Mouse (Mus musculus) midbrain, embryonic 11.5 days (tissue): ENCODE results near the gene Kdm6b. TPM values are rescaled to one million over a fixed set of nuclear protein-coding genes. Genes with fewer than 3 reads are reported as not detected.

Experiments used
- ATAC-seq: fragments of 200-750 bp; cut with Nextera tagmentation; 2 replicates; pipeline ENCODE4 v1.8.0; 2017; ENCODE audit warnings: moderate TSS enrichment, moderate library complexity; ENCODE audit not compliant: low FRiP score
- DNase-seq: peaks from one replicate; pipeline ENCODE4 v3.0.0; 2015; ENCODE audit warnings: low spot score; ENCODE audit errors: missing footprints
- H3K27ac ChIP-seq: fragments of 300-500 bp; sonication (generic); 2 replicates; pipeline ENCODE4 v1.5.1; 2014; ENCODE audit warnings: low read depth, low read length
- H3K27me3 ChIP-seq: fragments of 300-500 bp; sonication (generic); 2 replicates; pipeline ENCODE4 v1.6.1; 2014; ENCODE audit warnings: mild to moderate bottlenecking, low read length, moderate library complexity, mixed read lengths; ENCODE audit not compliant: control insufficient read depth, insufficient read depth
- H3K36me3 ChIP-seq: fragments of 300-500 bp; sonication (generic); 2 replicates; pipeline ENCODE4 v1.6.1; 2014; ENCODE audit warnings: mild to moderate bottlenecking, low read length, moderate library complexity, mixed read lengths; ENCODE audit not compliant: control insufficient read depth, insufficient read depth
- H3K4me1 ChIP-seq: fragments of 300-500 bp; sonication (generic); 2 replicates; pipeline ENCODE4 v1.6.1; 2014; ENCODE audit warnings: low read length; ENCODE audit not compliant: control insufficient read depth, insufficient read depth
- H3K4me2 ChIP-seq: fragments of 300-500 bp; sonication (generic); 2 replicates; pipeline ENCODE4 v1.6.1; 2014; ENCODE audit warnings: mild to moderate bottlenecking, moderate library complexity
- H3K4me3 ChIP-seq: fragments of 300-500 bp; sonication (generic); 2 replicates; pipeline ENCODE4 v1.5.1; 2014; ENCODE audit warnings: low read depth, low read length
- H3K9ac ChIP-seq: fragments of 300-500 bp; sonication (generic); 2 replicates; pipeline ENCODE4 v1.6.1; 2014; ENCODE audit warnings: low read length
- H3K9me3 ChIP-seq: fragments of 300-500 bp; sonication (generic); 2 replicates; pipeline ENCODE4 v1.6.1; 2016; ENCODE audit warnings: low read length; ENCODE audit not compliant: control insufficient read depth
- WGBS: fragments of 180-500 bp; shearing (Covaris S2); extraction: QIAGEN DNeasy Blood & Tissue Kit; methylation state at CpG from one replicate; pipeline ENCODE4 v1.1.7; 2014; 5-methylcytosine and 5-hydroxymethylcytosine counted together
- polyA plus RNA-seq: library from polyadenylated mRNA; unstranded; fragments of >200 nt; fragmentation: Nextera tagmentation; extraction: Ambion mirVana; gene quantifications from 2 replicates; pipeline ENCODE4 v1.2.1, GENCODE M21; 2014

Gene Kdm6b
- polyA plus RNA-seq, 1 experiment from 2014 or later: 31.7 TPM

- no peaks in the 10 kb centered on the region for H3K36me3 ChIP-seq
- H3K4me2 ChIP-seq: peak overlapping the region; percentile 69
- peaks cover 67% of the 10 kb centered on the region for H3K4me1 ChIP-seq
- peak overlapping the region; percentile 84 for H3K4me3 ChIP-seq
- H3K27me3 ChIP-seq: peaks cover 8% of the 10 kb centered on the region
- peak overlapping the region; percentile 99 for H3K27ac ChIP-seq
- DNase-seq (peak; percentile 91), ATAC-seq (no peak)
- H3K9ac ChIP-seq: peak overlapping the region; percentile 65
- no peaks in the 10 kb centered on the region for H3K9me3 ChIP-seq
- 0% methylated on average over 4 of the region's 4 CpGs for WGBS
These were observed 3.0 kb upstream of the Kdm6b start for GRCm38 (mm10) chr11:69416509-69416908.

- ATAC-seq: 0 out of 2 replicates have a peak, but pooled peaks have one; percentile 13
- H3K27me3 ChIP-seq: peaks cover 1% of the 10 kb centered on the region
These were observed 2.4 kb upstream of the Kdm6b start for GRCm38 (mm10) chr11:69415668-69416451.

GRCm38 (mm10) chr11:69415327-69415667 is 1.8 kb upstream of the Kdm6b start:
- Histone ChIP-seq H3K4me2 (peak overlapping the region; percentile 91), H3K4me1 (peaks cover 58% of the 10 kb centered on the region), H3K27me3 (no peaks in the 10 kb centered on the region), H3K9ac (peak overlapping the region; percentile 99), H3K27ac (peak overlapping the region; percentile 99), H3K36me3 (no peaks in the 10 kb centered on the region), H3K4me3 (peak overlapping the region; percentile 84), H3K9me3 (no peaks in the 10 kb centered on the region)
- WGBS: 0% methylated on average over 3 of the region's 3 CpGs
- ATAC-seq (0 out of 2 replicates have a peak, but pooled peaks have one; percentile 3), DNase-seq (peak; percentile 95)

More at GRCm38 (mm10) chr11:69415668-69416451, 2.4 kb upstream of the Kdm6b start:
- Histone ChIP-seq H3K9me3 (no peaks in the 10 kb centered on the region), H3K4me3 (peak overlapping the region; percentile 84), H3K4me2 (peak overlapping the region; percentile 91), H3K36me3 (no peaks in the 10 kb centered on the region), H3K9ac (peak overlapping the region; percentile 99), H3K27ac (peak overlapping the region; percentile 99), H3K4me1 (peaks cover 63% of the 10 kb centered on the region)
- WGBS: 0% methylated on average over 12 of the region's 25 CpGs
- peak; percentile 93 for DNase-seq

GRCm38 (mm10) chr11:69414421-69415326 is 1.2 kb upstream of the Kdm6b start:
- WGBS: 11% methylated on average over 4 of the region's 4 CpGs
- Histone ChIP-seq H3K4me3 (peak overlapping the region; percentile 84), H3K4me2 (peak overlapping the region; percentile 91), H3K27ac (peak overlapping the region; percentile 99), H3K9ac (peak overlapping the region; percentile 99), H3K4me1 (peaks cover 53% of the 10 kb centered on the region), H3K9me3 (no peaks in the 10 kb centered on the region), H3K27me3 (no peaks in the 10 kb centered on the region), H3K36me3 (no peaks in the 10 kb centered on the region)
- DNase-seq: no peak
- no peak for ATAC-seq

- Histone ChIP-seq H3K4me3 (peak overlapping the region; percentile 7; the same call in 1 of the 2 replicates), H3K36me3 (no peaks in the 10 kb centered on the region; the same call in 1 of the 2 replicates), H3K27ac (no peak overlapping the region), H3K9ac (0 out of 2 replicates have a peak overlapping the region, but pooled peaks have one; percentile 18), H3K4me2 (peak overlapping the region; percentile 91), H3K9me3 (no peaks in the 10 kb centered on the region), H3K4me1 (peaks cover 57% of the 10 kb centered on the region), H3K27me3 (no peaks in the 10 kb centered on the region)
- 67% methylated on average over 7 of the region's 7 CpGs for WGBS
- no peak for ATAC-seq
- no peak for DNase-seq
These were observed 927 bp downstream of the Kdm6b start for GRCm38 (mm10) chr11:69412548-69412947.

- peak overlapping the region; percentile 95 for H3K27ac ChIP-seq
- H3K4me1 ChIP-seq: peaks cover 50% of the 10 kb centered on the region
- peak overlapping the region; percentile 91 for H3K4me2 ChIP-seq
- no peaks in the 10 kb centered on the region for H3K27me3 ChIP-seq
- peaks cover 6% of the 10 kb centered on the region for H3K36me3 ChIP-seq
- peak; percentile 94 for DNase-seq
- H3K9ac ChIP-seq: peak overlapping the region; percentile 90
- H3K9me3 ChIP-seq: no peaks in the 10 kb centered on the region
- under 1% methylated on average over 39 of the region's 39 CpGs for WGBS
- no peak for ATAC-seq
- peak overlapping the region; percentile 75 for H3K4me3 ChIP-seq
These were observed 1.8 kb downstream of the Kdm6b start for GRCm38 (mm10) chr11:69411538-69412203.

GRCm38 (mm10) chr11:69411073-69411535 is 2.4 kb downstream of the Kdm6b start:
- 0% methylated on average over 26 of the region's 26 CpGs for whole genome bisulfite sequencing
- peaks cover 47% of the 10 kb centered on the region for H3K4me1 ChIP-seq
- ATAC-seq (peak; percentile 47), DNase-seq (peak; percentile 100)
- H3K9me3 ChIP-seq: no peaks in the 10 kb centered on the region
- H3K27me3 ChIP-seq: no peaks in the 10 kb centered on the region
- peak overlapping the region; percentile 91 for H3K4me2 ChIP-seq
- H3K4me3 ChIP-seq: peak overlapping the region; percentile 75
- H3K27ac ChIP-seq: peak overlapping the region; percentile 95
- H3K36me3 ChIP-seq: peaks cover 11% of the 10 kb centered on the region
- H3K9ac ChIP-seq: peak overlapping the region; percentile 90

GRCm38 (mm10) chr11:69410310-69411072 is 3.0 kb downstream of the Kdm6b start:
- H3K27ac ChIP-seq: peak overlapping the region; percentile 95
- H3K4me3 ChIP-seq: peak overlapping the region; percentile 75
- H3K4me1 ChIP-seq: peaks cover 47% of the 10 kb centered on the region
- no peak for DNase-seq
- peak overlapping the region; percentile 90 for H3K9ac ChIP-seq
- H3K27me3 ChIP-seq: no peaks in the 10 kb centered on the region
- peak; percentile 4; the same call in 1 of the 2 replicates for ATAC-seq
- H3K9me3 ChIP-seq: no peaks in the 10 kb centered on the region
- peak overlapping the region; percentile 91 for H3K4me2 ChIP-seq
- 1% methylated on average over 41 of the region's 41 CpGs for WGBS
- H3K36me3 ChIP-seq: peaks cover 15% of the 10 kb centered on the region
